Mouse (Mus musculus): ENCODE measurements around the gene 7420426K07Rik. TPM values are rescaled to one million over a fixed set of nuclear protein-coding genes. Genes with fewer than 3 reads are reported as not detected.

Gene 7420426K07Rik
- polyA plus RNA-seq (2015; fragmentation: Nextera tagmentation; extraction: Ambion mirVana) = not detected in 2 replicates

- no peak within 1 kb of the TSS for H3K4me3 ChIP-seq (replicated peaks)
Measured at GRCm38 (mm10) chr9:98902819-98903218, at the start of gene 7420426K07Rik. TSS of gene 7420426K07Rik (plus strand) at chr9:98903119.

GRCm38 (mm10) chr9:98856210-98856609, 46.7 kb upstream of the 7420426K07Rik start, which contains the start of gene Prr23a2:
TSS of gene Prr23a2 (plus strand) at chr9:98856494.
- Histone ChIP-seq H3K9ac (replicated peaks) (no peak within 1 kb of the TSS), H3K27me3 (replicated peaks) (no peaks in the 10 kb centered on the region), H3K36me3 (no peaks in the 10 kb centered on the region), H3K4me3 (replicated peaks) (no peak within 1 kb of the TSS), H3K9me3 (replicated peaks) (no peaks in the 10 kb centered on the region), H3K4me2 (no peak within 1 kb of the TSS), H3K4me1 (no peaks in the 10 kb centered on the region), H3K27ac (replicated peaks) (no peak within 1 kb of the TSS)
- ATAC-seq (ENCODE audit: low FRiP score) = no peak
- WGBS = 76% methylated on average over 18 of the region's 18 CpGs

More at GRCm38 (mm10) chr9:98902819-98903218, at the start of gene 7420426K07Rik:
- Histone ChIP-seq H3K4me1 (no peaks in the 10 kb centered on the region), H3K27me3 (replicated peaks) (no peaks in the 10 kb centered on the region), H3K9me3 (replicated peaks) (no peaks in the 10 kb centered on the region), H3K36me3 (no peaks in the 10 kb centered on the region), H3K4me2 (no peak within 1 kb of the TSS), H3K9ac (replicated peaks) (no peak within 1 kb of the TSS), H3K27ac (replicated peaks) (no peak within 1 kb of the TSS)
- WGBS = 95% methylated on average over 2 of the region's 2 CpGs
- no peak for ATAC-seq (ENCODE audit: low FRiP score)

- no peaks in the 10 kb centered on the region; the same call in 1 of the 2 replicates for H3K9me3 ChIP-seq (replicated peaks)
- 0 out of 2 replicates have a peak, but pooled peaks cover 2% of the 10 kb centered on the region for H3K27me3 ChIP-seq (replicated peaks)
- H3K4me1 ChIP-seq = no peaks in the 10 kb centered on the region
- 85% methylated on average over 3 of the region's 3 CpGs for WGBS
- no peak overlapping the region for H3K4me3 ChIP-seq (replicated peaks)
- H3K9ac ChIP-seq (replicated peaks) = no peak overlapping the region
- no peaks in the 10 kb centered on the region for H3K36me3 ChIP-seq
- ATAC-seq (ENCODE audit: low FRiP score) = no peak
- H3K4me2 ChIP-seq = no peak overlapping the region
- H3K27ac ChIP-seq (replicated peaks) = no peak overlapping the region
Measured at GRCm38 (mm10) chr9:98863463-98863862, 39.5 kb upstream of the 7420426K07Rik start.

GRCm38 (mm10) chr9:98864571-98864970, 38.3 kb upstream of the 7420426K07Rik start, which contains the start of gene Prr23a3:
TSS of gene Prr23a3 (plus strand) at chr9:98864767.
- no peak for ATAC-seq (ENCODE audit: low FRiP score)
- 0 out of 2 replicates have a peak, but pooled peaks cover 2% of the 10 kb centered on the region for H3K27me3 ChIP-seq (replicated peaks)
- no peak within 1 kb of the TSS for H3K9ac ChIP-seq (replicated peaks)
- H3K27ac ChIP-seq (replicated peaks) = no peak within 1 kb of the TSS
- H3K36me3 ChIP-seq = no peaks in the 10 kb centered on the region
- H3K4me1 ChIP-seq = no peaks in the 10 kb centered on the region
- 57% methylated on average over 22 of the region's 22 CpGs for WGBS
- no peaks in the 10 kb centered on the region; the same call in 1 of the 2 replicates for H3K9me3 ChIP-seq (replicated peaks)
- peak within 1 kb of the TSS; percentile 13; the same call in 1 of the 2 replicates for H3K4me2 ChIP-seq
- H3K4me3 ChIP-seq (replicated peaks) = no peak within 1 kb of the TSS

GRCm38 (mm10) chr9:98901486-98901885, 1.4 kb upstream of the 7420426K07Rik start:
- no peak overlapping the region for H3K4me3 ChIP-seq (replicated peaks)
- no peak for ATAC-seq (ENCODE audit: low FRiP score)
- 70% methylated on average over 1 of the region's 1 CpGs for WGBS

GRCm38 (mm10) chr9:98920629-98921523, 18.0 kb downstream of the 7420426K07Rik start:
- H3K4me2 ChIP-seq = no peak overlapping the region
- no peaks in the 10 kb centered on the region for H3K36me3 ChIP-seq
- no peaks in the 10 kb centered on the region for H3K9me3 ChIP-seq (replicated peaks)
- no peak overlapping the region for H3K9ac ChIP-seq (replicated peaks)
- H3K27me3 ChIP-seq (replicated peaks) = no peaks in the 10 kb centered on the region
- ATAC-seq (ENCODE audit: low FRiP score) = no peak
- no peak overlapping the region for H3K4me3 ChIP-seq (replicated peaks)
- no peak overlapping the region for H3K27ac ChIP-seq (replicated peaks)
- no peaks in the 10 kb centered on the region for H3K4me1 ChIP-seq
- 92% methylated on average over 5 of the region's 5 CpGs for WGBS

More at GRCm38 (mm10) chr9:98901486-98901885, 1.4 kb upstream of the 7420426K07Rik start:
- peaks cover 7% of the 10 kb centered on the region for H3K9me3 ChIP-seq (replicated peaks)
- no peak overlapping the region for H3K4me2 ChIP-seq
- no peaks in the 10 kb centered on the region for H3K4me1 ChIP-seq
- H3K36me3 ChIP-seq = no peaks in the 10 kb centered on the region
- no peak overlapping the region for H3K27ac ChIP-seq (replicated peaks)
- H3K27me3 ChIP-seq (replicated peaks) = no peaks in the 10 kb centered on the region
- no peak overlapping the region for H3K9ac ChIP-seq (replicated peaks)

- H3K27ac ChIP-seq (replicated peaks) = no peak overlapping the region
- 46% methylated on average over 6 of the region's 6 CpGs for WGBS
- no peak overlapping the region for H3K4me2 ChIP-seq
- H3K4me1 ChIP-seq = no peaks in the 10 kb centered on the region
- no peak overlapping the region for H3K9ac ChIP-seq (replicated peaks)
- no peaks in the 10 kb centered on the region for H3K36me3 ChIP-seq
- no peaks in the 10 kb centered on the region for H3K9me3 ChIP-seq (replicated peaks)
- H3K4me3 ChIP-seq (replicated peaks) = no peak overlapping the region
- no peak for ATAC-seq (ENCODE audit: low FRiP score)
- no peaks in the 10 kb centered on the region for H3K27me3 ChIP-seq (replicated peaks)
Measured at GRCm38 (mm10) chr9:98923119-98923518, 20.2 kb downstream of the 7420426K07Rik start.

GRCm38 (mm10) chr9:98924183-98924582, 21.3 kb downstream of the 7420426K07Rik start:
- no peaks in the 10 kb centered on the region for H3K36me3 ChIP-seq
- 73% methylated on average over 6 of the region's 6 CpGs for WGBS
- no peak overlapping the region for H3K9ac ChIP-seq (replicated peaks)
- no peaks in the 10 kb centered on the region for H3K4me1 ChIP-seq
- no peak overlapping the region for H3K4me3 ChIP-seq (replicated peaks)
- no peak for ATAC-seq (ENCODE audit: low FRiP score)
- H3K4me2 ChIP-seq = no peak overlapping the region
- no peak overlapping the region for H3K27ac ChIP-seq (replicated peaks)
- H3K9me3 ChIP-seq (replicated peaks) = no peaks in the 10 kb centered on the region
- no peaks in the 10 kb centered on the region for H3K27me3 ChIP-seq (replicated peaks)

- Histone ChIP-seq H3K4me2 (no peak overlapping the region), H3K4me1 (no peaks in the 10 kb centered on the region), H3K36me3 (no peaks in the 10 kb centered on the region), H3K4me3 (replicated peaks) (no peak overlapping the region), H3K27ac (replicated peaks) (no peak overlapping the region), H3K27me3 (replicated peaks) (no peaks in the 10 kb centered on the region), H3K9me3 (replicated peaks) (no peaks in the 10 kb centered on the region), H3K9ac (replicated peaks) (no peak overlapping the region)
- no peak for ATAC-seq (ENCODE audit: low FRiP score)
- 88% methylated on average over 2 of the region's 2 CpGs for WGBS
Measured at GRCm38 (mm10) chr9:98929496-98929895, 26.6 kb downstream of the 7420426K07Rik start.

GRCm38 (mm10) chr9:98932931-98933330, 30.0 kb downstream of the 7420426K07Rik start:
- Histone ChIP-seq H3K27me3 (replicated peaks) (0 out of 2 replicates have a peak, but pooled peaks cover 4% of the 10 kb centered on the region), H3K9me3 (replicated peaks) (no peaks in the 10 kb centered on the region), H3K9ac (replicated peaks) (no peak overlapping the region), H3K36me3 (no peaks in the 10 kb centered on the region), H3K4me2 (no peak overlapping the region), H3K4me3 (replicated peaks) (no peak overlapping the region), H3K4me1 (no peaks in the 10 kb centered on the region), H3K27ac (replicated peaks) (no peak overlapping the region)
- 47% methylated on average over 6 of the region's 6 CpGs for WGBS
- no peak for ATAC-seq (ENCODE audit: low FRiP score)

- no peak overlapping the region for H3K9ac ChIP-seq (replicated peaks)
- H3K4me2 ChIP-seq = no peak overlapping the region
- no peak for ATAC-seq (ENCODE audit: low FRiP score)
- H3K9me3 ChIP-seq (replicated peaks) = no peaks in the 10 kb centered on the region
- H3K36me3 ChIP-seq = no peaks in the 10 kb centered on the region
- H3K4me1 ChIP-seq = no peaks in the 10 kb centered on the region
- 0 out of 2 replicates have a peak, but pooled peaks cover 4% of the 10 kb centered on the region for H3K27me3 ChIP-seq (replicated peaks)
- H3K4me3 ChIP-seq (replicated peaks) = no peak overlapping the region
- WGBS = 28% methylated on average over 16 of the region's 16 CpGs
- H3K27ac ChIP-seq (replicated peaks) = no peak overlapping the region
Measured at GRCm38 (mm10) chr9:98935190-98935909, 32.4 kb downstream of the 7420426K07Rik start.
